Comparison of ENCODE assay signal across 22 mouse cellular contexts in the genomic region with DNA sequence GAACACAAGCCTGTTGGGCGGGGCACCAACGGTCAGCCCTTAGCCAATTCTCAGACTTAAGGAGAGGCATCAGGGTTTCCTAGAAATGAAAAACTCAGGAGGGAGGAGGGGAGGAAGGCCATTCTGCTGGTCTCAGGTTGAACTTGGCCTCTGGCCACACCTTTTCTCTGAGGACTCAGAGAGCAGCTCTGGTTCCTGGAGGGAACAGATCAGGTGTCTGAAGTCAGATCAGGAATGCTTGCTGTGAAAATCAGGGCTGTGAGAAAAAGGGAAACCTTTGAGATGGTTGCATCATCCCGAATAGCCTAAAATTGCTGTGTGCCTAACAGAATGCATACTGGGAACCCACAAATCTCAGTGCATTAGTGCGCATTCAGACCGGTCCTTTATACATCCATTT.
A peak's percentile ranks its signal among the peaks of the same experiment; 100 is the strongest.
DNase-seq lines count a peak whose midpoint lies in the region; ATAC-seq and TF ChIP-seq lines count a peak whose summit lies in the region.
"Had no signal": no experiment of that assay in that cellular context is flagged by ENCODE, and none has a peak within 500 bp of the region (broad histone marks: within the 10 kb centered on the region; RNA-seq: fewer than 3 reads in every experiment).

No protein-coding gene starts in this region.

- H3K4me3 ChIP-seq in embryonic facial prominence, embryonic 14.5 days (ENCODE audit: low read depth, low read length), result no peak overlapping the region
- H3K4me3 ChIP-seq in embryonic facial prominence, embryonic 10.5 days, result no peak overlapping the region
- H3K4me3 ChIP-seq in gastrocnemius, adult 2 months, result no peak overlapping the region
- no peak overlapping the region for H3K4me3 ChIP-seq in embryonic facial prominence, embryonic 15.5 days (replicated peaks)

- TF ChIP-seq CTCF in gastrocnemius, adult 2 months (IDR thresholded peaks at IDR 0.05), result no peak

- no peaks in the 10 kb centered on the region for H3K4me1 ChIP-seq in embryonic facial prominence, embryonic 14.5 days (ENCODE audit: control insufficient read depth, insufficient read depth, low read length)
- peaks cover 16% of the 10 kb centered on the region for H3K4me1 ChIP-seq in embryonic facial prominence, embryonic 10.5 days
- no peaks in the 10 kb centered on the region for H3K4me1 ChIP-seq in embryonic facial prominence, embryonic 15.5 days

- peak; percentile 64; the same call in 1 of the 2 replicates for ATAC-seq in embryonic facial prominence, embryonic 14.5 days (ENCODE audit: low read depth)
- peak; percentile 11; the same call in 1 of the 2 replicates for ATAC-seq in embryonic facial prominence, embryonic 15.5 days (ENCODE audit: insufficient number of reproducible peaks, low FRiP score, low TSS enrichment, low read depth)
- ATAC-seq: activated CD4-positive, CD25-positive, alpha-beta regulatory T cell, adult 4 months; CD4-positive, CD25-positive, alpha-beta regulatory T cell, adult 4 months; Patski had no signal

- H3K9me3 ChIP-seq in embryonic facial prominence, embryonic 14.5 days (ENCODE audit: control insufficient read depth, low read length), result no peaks in the 10 kb centered on the region
- no peaks in the 10 kb centered on the region for H3K9me3 ChIP-seq in embryonic facial prominence, embryonic 10.5 days
- H3K9me3 ChIP-seq in embryonic facial prominence, embryonic 15.5 days (replicated peaks), result no peaks in the 10 kb centered on the region
- H3K9me3 ChIP-seq: G1E had no signal

- H3K36me3 ChIP-seq in embryonic facial prominence, embryonic 14.5 days (ENCODE audit: control insufficient read depth, insufficient read depth, low read length), result no peaks in the 10 kb centered on the region
- no peaks in the 10 kb centered on the region for H3K36me3 ChIP-seq in embryonic facial prominence, embryonic 10.5 days (replicated peaks)
- no peaks in the 10 kb centered on the region for H3K36me3 ChIP-seq in embryonic facial prominence, embryonic 15.5 days

- peak; percentile 58 for DNase-seq in embryonic facial prominence, embryonic 14.5 days (ENCODE audit: low spot score)
- no peak for DNase-seq in embryonic facial prominence, embryonic 10.5 days (ENCODE audit: low spot score)
- peak; percentile 22 for DNase-seq in gastrocnemius, adult 18-20 months (ENCODE audit: low spot score)
- no peak for DNase-seq in gastrocnemius, postnatal 36 days
- DNase-seq in gastrocnemius, adult 2 months, result peak; percentile 40
- no peak for DNase-seq in gastrocnemius, postnatal 14 days
- DNase-seq in right cerebral cortex, adult 18-20 months, result no peak
- DNase-seq: adrenal gland, adult 2 months; adrenal gland, adult 8-10 months; adrenal gland, postnatal 10 days; adrenal gland, postnatal 14 days; adrenal gland, postnatal 25 days; adrenal gland, postnatal 36 days; B cell, adult 2 months; cerebellum, adult 11 months; cerebellum, adult 11-12 months had no signal

- H3K27ac ChIP-seq in embryonic facial prominence, embryonic 14.5 days (replicated peaks; ENCODE audit: low read depth, low read length), result no peak overlapping the region
- no peak overlapping the region for H3K27ac ChIP-seq in embryonic facial prominence, embryonic 10.5 days (replicated peaks)
- H3K27ac ChIP-seq in gastrocnemius, adult 2 months, result no peak overlapping the region
- no peak overlapping the region for H3K27ac ChIP-seq in embryonic facial prominence, embryonic 15.5 days (replicated peaks)

- H3K9ac ChIP-seq in embryonic facial prominence, embryonic 14.5 days (ENCODE audit: low read depth, low read length), result no peak overlapping the region
- H3K9ac ChIP-seq in embryonic facial prominence, embryonic 15.5 days, result no peak overlapping the region

- intact Hi-C loops in gastrocnemius, postnatal 36 days (cut with DNase I), result no loop called here
- intact Hi-C loops in gastrocnemius, adult 2 months (cut with DNase I), result no loop called here
- intact Hi-C loops in gastrocnemius, postnatal 14 days (cut with DNase I; ENCODE audit: low total_unique reads), result no loop called here

- no peak overlapping the region for H3K4me2 ChIP-seq in embryonic facial prominence, embryonic 14.5 days (ENCODE audit: low read depth, low read length)
- no peak overlapping the region for H3K4me2 ChIP-seq in embryonic facial prominence, embryonic 15.5 days (replicated peaks)

- no peaks in the 10 kb centered on the region for H3K27me3 ChIP-seq in embryonic facial prominence, embryonic 14.5 days (replicated peaks; ENCODE audit: control insufficient read depth, insufficient read depth, low read length)
- H3K27me3 ChIP-seq in embryonic facial prominence, embryonic 10.5 days (replicated peaks; ENCODE audit: low read depth, poor library complexity, severe bottlenecking), result no peaks in the 10 kb centered on the region
- H3K27me3 ChIP-seq in embryonic facial prominence, embryonic 15.5 days, result no peaks in the 10 kb centered on the region
- H3K27me3 ChIP-seq: CH12.LX, Patski had no signal

- WGBS in embryonic facial prominence, embryonic 14.5 days, result 85% methylated on average over 5 of the region's 5 CpGs
- 92% methylated on average over 5 of the region's 5 CpGs for WGBS in embryonic facial prominence, embryonic 10.5 days
- 75% methylated on average over 5 of the region's 5 CpGs for WGBS in embryonic facial prominence, embryonic 15.5 days

Comparison
In these comparisons a context has a peak if more than half of its experiments do, and no peak if none do; other contexts are left out.
1. DNase-seq: peak in embryonic facial prominence, embryonic 14.5 days (single experiment), gastrocnemius, adult 18-20 months (single experiment) and gastrocnemius, adult 2 months (single experiment); none in embryonic facial prominence, embryonic 10.5 days (single experiment), gastrocnemius, postnatal 36 days (0 of 2), gastrocnemius, postnatal 14 days (single experiment) and right cerebral cortex, adult 18-20 months (single experiment).